Mouse (Mus musculus) kidney, postnatal 0 days (tissue): ENCODE measurements around the gene Fam163a. TPM values are rescaled to one million over a fixed set of nuclear protein-coding genes. Genes with fewer than 3 reads are reported as not detected.

Experiments used
- ATAC-seq: fragments of 200-750 bp; cut with Nextera tagmentation; replicated peaks from 2 replicates; pipeline ENCODE4 v1.8.0; 2017; ENCODE audit warnings: low read depth, moderate number of reproducible peaks, moderate TSS enrichment, moderate library complexity; ENCODE audit not compliant: low FRiP score
- DNase-seq: peaks from one replicate; pipeline ENCODE4 v3.0.0-alpha.2; 2016; ENCODE audit warnings: low spot score
- H3K27ac ChIP-seq: fragments of 300-500 bp; sonication (generic); 2 replicates; pipeline ENCODE4 v1.5.1; 2014; ENCODE audit warnings: mild to moderate bottlenecking
- H3K27me3 ChIP-seq: fragments of 300-500 bp; sonication (generic); 2 replicates; pipeline ENCODE4 v1.6.1; 2014; ENCODE audit warnings: low read length, mixed read lengths; ENCODE audit not compliant: insufficient read depth
- H3K36me3 ChIP-seq: fragments of 300-500 bp; sonication (generic); 2 replicates; pipeline ENCODE4 v1.6.1; 2014; ENCODE audit warnings: low read length, mixed read lengths; ENCODE audit not compliant: insufficient read depth
- H3K4me1 ChIP-seq: fragments of 300-500 bp; sonication (generic); replicated peaks from 2 replicates; pipeline ENCODE4 v1.6.1; 2014; ENCODE audit warnings: antibody characterized with exemption, low read length, mixed read lengths; ENCODE audit not compliant: insufficient read depth
- H3K4me2 ChIP-seq: fragments of 300-500 bp; sonication (generic); 2 replicates; pipeline ENCODE4 v1.6.1; 2014; ENCODE audit warnings: mild to moderate bottlenecking, low read length, moderate library complexity, mixed read lengths
- H3K4me3 ChIP-seq: fragments of 300-500 bp; sonication (generic); replicated peaks from 2 replicates; pipeline ENCODE4 v1.5.1; 2014; ENCODE audit warnings: low read depth, low read length
- H3K9ac ChIP-seq: fragments of 300-500 bp; sonication (generic); 2 replicates; pipeline ENCODE4 v1.6.1; 2014; ENCODE audit warnings: low read depth, low read length
- H3K9me3 ChIP-seq: fragments of 300-500 bp; sonication (generic); replicated peaks from 2 replicates; pipeline ENCODE4 v1.6.1; 2016; ENCODE audit warnings: low read length, inconsistent platforms, mixed read lengths
- CTCF ChIP-seq: IDR thresholded peaks from 2 replicates; pipeline ENCODE4 v1.5.1; 2016; ENCODE audit warnings: antibody characterized with exemption, low read depth, mild to moderate bottlenecking, moderate library complexity
- WGBS: fragments of 180-500 bp; shearing (Covaris S2); extraction: QIAGEN DNeasy Blood & Tissue Kit; methylation state at CpG from one replicate; pipeline ENCODE4 v1.1.7; 2014; 5-methylcytosine and 5-hydroxymethylcytosine counted together
- polyA plus RNA-seq: library from polyadenylated mRNA; unstranded; fragments of >200 nt; fragmentation: Nextera tagmentation; extraction: Ambion mirVana; gene quantifications from 2 replicates; pipeline ENCODE4 v1.2.1, GENCODE M21; 2015

Fam163a gene
- polyA plus RNA-seq, 1 experiment from 2014 or later = 0.63 TPM

DNA sequence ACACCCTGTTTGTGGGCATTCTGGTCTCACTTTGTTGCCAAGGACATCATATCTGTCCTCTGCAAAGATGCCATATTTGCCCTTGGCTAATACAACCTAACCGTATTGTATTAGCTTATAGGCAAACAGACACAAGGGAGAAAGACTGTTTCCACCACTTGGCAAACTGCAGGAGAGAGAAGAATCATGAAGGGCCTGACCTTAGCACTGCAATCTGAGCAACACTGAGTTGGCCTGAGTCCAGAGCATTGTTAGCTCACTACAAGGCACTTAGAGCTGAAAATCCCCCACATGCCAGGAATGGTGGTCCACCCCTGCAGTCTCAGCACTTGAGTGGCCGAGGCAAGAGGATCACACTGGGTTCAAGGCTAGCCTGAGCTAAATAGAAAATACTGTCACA, 13.7 kb upstream of the Fam163a start:
- no peak for TF ChIP-seq CTCF
- Histone ChIP-seq H3K4me1 (peaks cover 9% of the 10 kb centered on the region; the same call in 1 of the 2 replicates), H3K9ac (no peak overlapping the region), H3K27me3 (no peaks in the 10 kb centered on the region), H3K27ac (no peak overlapping the region), H3K36me3 (no peaks in the 10 kb centered on the region), H3K4me2 (no peak overlapping the region), H3K4me3 (no peak overlapping the region), H3K9me3 (no peaks in the 10 kb centered on the region)
- ATAC-seq (no peak), DNase-seq (no peak)
- WGBS = 83% methylated on average over 2 of the region's 2 CpGs

GRCm38 (mm10) chr1:156217941-156218340, 13.1 kb upstream of the Fam163a start:
- ATAC-seq = no peak
- Histone ChIP-seq H3K9ac (no peak overlapping the region), H3K4me2 (no peak overlapping the region), H3K4me1 (peaks cover 6% of the 10 kb centered on the region; the same call in 1 of the 2 replicates), H3K27me3 (no peaks in the 10 kb centered on the region), H3K27ac (no peak overlapping the region), H3K4me3 (no peak overlapping the region), H3K9me3 (no peaks in the 10 kb centered on the region), H3K36me3 (no peaks in the 10 kb centered on the region)
- no peak for DNase-seq
- no peak for TF ChIP-seq CTCF
- 63% methylated on average over 8 of the region's 8 CpGs for WGBS

DNA sequence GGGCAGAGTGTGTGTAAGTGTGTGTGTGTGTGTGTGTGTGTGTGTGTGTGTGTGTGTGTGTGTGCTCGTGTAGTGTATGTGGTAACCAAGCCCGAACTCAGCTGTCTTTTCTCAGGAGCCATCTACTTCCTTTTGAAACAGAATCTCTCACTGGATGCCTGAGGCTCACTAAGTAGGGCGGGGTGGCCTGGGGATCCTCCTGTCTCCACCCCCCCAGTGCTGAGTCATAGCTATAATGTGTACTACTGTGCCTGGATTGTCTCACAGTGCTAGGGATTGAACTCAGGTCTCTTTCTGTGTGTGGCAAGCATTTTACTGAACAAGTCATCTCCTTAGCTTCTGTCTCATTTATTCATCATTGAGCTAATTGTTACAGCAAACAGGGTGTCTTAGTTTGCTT, 12.6 kb upstream of the Fam163a start:
- DNase-seq = no peak
- 27% methylated on average over 3 of the region's 3 CpGs for WGBS
- peaks cover under 1% of the 10 kb centered on the region; the same call in 1 of the 2 replicates for H3K4me1 ChIP-seq
- H3K9me3 ChIP-seq = no peaks in the 10 kb centered on the region
- no peak overlapping the region for H3K4me2 ChIP-seq
- no peak for TF ChIP-seq CTCF
- no peaks in the 10 kb centered on the region for H3K36me3 ChIP-seq
- H3K4me3 ChIP-seq = no peak overlapping the region
- H3K27ac ChIP-seq = no peak overlapping the region
- ATAC-seq = no peak; the same call in 1 of the 2 replicates
- no peaks in the 10 kb centered on the region for H3K27me3 ChIP-seq
- no peak overlapping the region for H3K9ac ChIP-seq

GRCm38 (mm10) chr1:156216249-156216648, 11.4 kb upstream of the Fam163a start:
- no peak overlapping the region for H3K9ac ChIP-seq
- H3K4me1 ChIP-seq = no peaks in the 10 kb centered on the region
- no peaks in the 10 kb centered on the region for H3K27me3 ChIP-seq
- no peak overlapping the region for H3K27ac ChIP-seq
- H3K4me3 ChIP-seq = no peak overlapping the region
- H3K36me3 ChIP-seq = no peaks in the 10 kb centered on the region
- TF ChIP-seq CTCF = peak; percentile 5; the same call in 1 of the 2 replicates
- H3K4me2 ChIP-seq = no peak overlapping the region
- ATAC-seq (peak; percentile 72), DNase-seq (no peak)
- 68% methylated on average over 4 of the region's 4 CpGs for whole genome bisulfite sequencing
- no peaks in the 10 kb centered on the region for H3K9me3 ChIP-seq

DNA sequence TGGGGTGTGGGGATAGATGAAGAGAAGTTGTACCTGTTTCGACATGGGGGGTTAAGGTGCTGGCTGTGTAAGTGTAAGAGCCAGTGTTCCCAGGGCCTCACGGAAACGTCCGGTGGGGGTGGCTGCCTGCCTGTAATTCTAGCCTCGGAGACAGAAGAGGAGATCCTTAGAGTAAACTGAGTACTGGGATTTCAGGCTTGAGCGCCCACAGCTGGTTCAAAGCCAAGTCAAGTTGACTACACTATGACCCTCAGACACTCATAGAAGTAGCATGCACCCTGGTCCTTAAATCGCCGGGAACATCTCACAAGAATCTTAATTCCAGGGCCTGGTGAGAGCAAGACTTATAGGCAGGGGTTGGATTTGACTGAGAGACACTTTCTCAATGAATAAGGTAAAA, 9.8 kb upstream of the Fam163a start:
- DNase-seq (no peak), ATAC-seq (no peak)
- Histone ChIP-seq H3K4me3 (no peak overlapping the region), H3K27me3 (no peaks in the 10 kb centered on the region), H3K27ac (no peak overlapping the region), H3K9me3 (no peaks in the 10 kb centered on the region), H3K9ac (no peak overlapping the region), H3K36me3 (no peaks in the 10 kb centered on the region), H3K4me1 (no peaks in the 10 kb centered on the region), H3K4me2 (no peak overlapping the region)
- TF ChIP-seq CTCF = no peak
- 55% methylated on average over 8 of the region's 8 CpGs for WGBS

GRCm38 (mm10) chr1:156212923-156213322, 8.1 kb upstream of the Fam163a start:
- no peak overlapping the region for H3K9ac ChIP-seq
- no peaks in the 10 kb centered on the region for H3K36me3 ChIP-seq
- no peak for DNase-seq
- no peak overlapping the region for H3K4me2 ChIP-seq
- no peaks in the 10 kb centered on the region for H3K9me3 ChIP-seq
- TF ChIP-seq CTCF = no peak
- H3K27me3 ChIP-seq = no peaks in the 10 kb centered on the region
- no peak for ATAC-seq
- H3K27ac ChIP-seq = no peak overlapping the region
- WGBS = 95% methylated on average over 5 of the region's 5 CpGs
- H3K4me1 ChIP-seq = no peaks in the 10 kb centered on the region
- no peak overlapping the region for H3K4me3 ChIP-seq

DNA sequence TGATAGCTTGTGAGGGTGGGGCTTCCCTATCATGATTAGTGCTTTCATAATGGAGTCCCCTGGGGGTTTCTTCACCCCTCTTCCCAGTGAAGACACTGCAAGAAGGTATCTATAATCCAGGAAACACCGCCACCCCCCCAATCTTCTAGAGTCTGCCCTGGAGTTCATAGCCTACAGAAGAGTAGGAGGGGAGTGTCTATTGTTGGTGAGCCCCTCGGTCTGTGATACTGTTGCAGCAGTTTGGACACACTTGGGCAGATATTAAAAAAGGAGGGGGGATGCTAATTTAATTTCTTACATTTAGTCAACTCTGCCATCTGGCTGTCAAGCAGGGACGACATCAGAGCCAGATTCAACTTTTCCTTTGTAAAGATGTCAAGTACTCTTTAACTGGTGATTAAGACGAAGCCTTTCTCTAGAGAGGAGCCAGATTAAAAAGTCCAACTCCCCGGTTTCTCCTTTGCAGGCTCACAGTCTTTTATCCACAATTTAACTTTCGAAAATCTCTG, 7.0 kb upstream of the Fam163a start:
- no peaks in the 10 kb centered on the region for H3K36me3 ChIP-seq
- no peak overlapping the region for H3K27ac ChIP-seq
- 58% methylated on average over 6 of the region's 6 CpGs for WGBS
- H3K9me3 ChIP-seq = no peaks in the 10 kb centered on the region
- no peaks in the 10 kb centered on the region for H3K4me1 ChIP-seq
- TF ChIP-seq CTCF = peak; percentile 18; the same call in 1 of the 2 replicates
- ATAC-seq = no peak
- H3K9ac ChIP-seq = no peak overlapping the region
- H3K27me3 ChIP-seq = 0 out of 2 replicates have a peak, but pooled peaks cover 1% of the 10 kb centered on the region
- H3K4me3 ChIP-seq = no peak overlapping the region
- no peak overlapping the region for H3K4me2 ChIP-seq
- no peak for DNase-seq
